Mouse (Mus musculus) cerebellum, adult 2 months (tissue): ENCODE measurements around the gene Topaz1.

Source experiments
- CTCF ChIP-seq: fragments of 200-500 bp; IDR thresholded peaks from 2 replicates; pipeline ENCODE4 v1.5.1; 2011; ENCODE audit warnings: low read depth, mild to moderate bottlenecking, control low read depth, low read length, moderate library complexity, borderline replicate concordance; ENCODE audit not compliant: insufficient read depth
- POLR2A ChIP-seq: fragments of 200-500 bp; IDR thresholded peaks from 2 replicates; pipeline ENCODE4 v1.6.1; 2011; ENCODE audit warnings: low read length, control low read depth, borderline replicate concordance; ENCODE audit not compliant: insufficient read depth

GRCm38 (mm10) chr9:122716131-122716921 is 30.8 kb upstream of the Topaz1 start:
- no peak for TF ChIP-seq CTCF
- TF ChIP-seq POLR2A = no peak
